In the genomic region with DNA sequence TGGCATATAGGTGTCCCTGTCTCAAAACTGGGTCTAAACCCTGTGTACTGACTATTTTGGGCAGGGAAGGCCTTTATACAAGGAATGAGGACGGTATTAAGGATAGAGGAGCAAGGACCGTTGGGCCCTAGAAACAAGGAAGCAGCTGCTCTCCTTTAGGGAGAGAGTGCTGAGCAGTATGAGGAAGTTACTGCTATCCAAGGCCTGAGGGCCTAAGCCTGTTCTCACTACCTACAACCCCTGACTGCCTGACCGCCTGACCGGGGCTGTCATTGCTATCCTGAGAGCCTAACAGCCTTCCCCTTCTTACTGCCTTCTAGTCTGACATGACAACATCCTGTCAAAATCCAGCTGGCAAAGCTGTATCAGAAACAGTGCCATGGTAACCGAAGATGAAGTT, we compare ENCODE assay signal across 27 mouse cellular contexts.
DNase-seq lines count a peak whose midpoint lies in the region; ATAC-seq lines count a peak whose summit lies in the region.
"Had no signal": no experiment of that assay in that cellular context is flagged by ENCODE, and none has a peak within 500 bp of the region (broad histone marks: within the 10 kb centered on the region; RNA-seq: fewer than 3 reads in every experiment).

No protein-coding gene starts in this region.

- 72% methylated on average over 5 of the region's 5 CpGs for WGBS in heart, embryonic 10.5 days

- H3K27ac ChIP-seq in heart, embryonic 10.5 days, result peak overlapping the region; percentile 36; the same call in 1 of the 2 replicates
- H3K27ac ChIP-seq: embryonic facial prominence, embryonic 13.5 days; forebrain, embryonic 10.5 days; forebrain, embryonic 15.5 days; heart, embryonic 15.5 days; hindbrain, embryonic 10.5 days; hindbrain, embryonic 15.5 days; kidney, embryonic 15.5 days; layer of hippocampus, adult 2 months; liver, embryonic 12.5 days; midbrain, embryonic 15.5 days had no signal

- peak; percentile 94 for ATAC-seq in granulocyte monocyte progenitor cell, adult 5-6 weeks (replicated peaks; ENCODE audit: poor library complexity, severe bottlenecking)
- ATAC-seq in neutrophil, adult 5-6 weeks (ENCODE audit: extremely low read depth, insufficient number of reproducible peaks, low FRiP score, poor library complexity, severe bottlenecking), result peak; percentile 58; the same call in 1 of the 2 replicates
- no peak for ATAC-seq in cerebellum, adult (ENCODE audit: insufficient number of reproducible peaks, low FRiP score, low TSS enrichment)
- ATAC-seq: forebrain, embryonic 15.5 days; inflammation-experienced regulatory T-cells, adult 6 months; midbrain, embryonic 15.5 days had no signal

- no peaks in the 10 kb centered on the region for H3K9me3 ChIP-seq in heart, embryonic 10.5 days
- H3K9me3 ChIP-seq: embryonic facial prominence, embryonic 13.5 days; forebrain, embryonic 10.5 days; forebrain, embryonic 15.5 days; heart, embryonic 15.5 days; hindbrain, embryonic 10.5 days; hindbrain, embryonic 15.5 days; kidney, embryonic 15.5 days; liver, embryonic 12.5 days; midbrain, embryonic 15.5 days had no signal

- DNase-seq in heart, embryonic 10.5 days (ENCODE audit: low spot score), result no peak
- DNase-seq in heart, postnatal 4 days, result no peak
- DNase-seq in MEL-GATA-1-ER (ENCODE audit: extremely low read depth, low read depth), result peak; percentile 62
- no peak for DNase-seq in lung, postnatal 10 days
- DNase-seq: adrenal gland, postnatal 10 days; cerebellum, adult 11-12 months; cerebellum, adult 9-11 months; kidney, adult 18-20 months; kidney, postnatal 36 days; liver, postnatal 0 days; lung, postnatal 4 days; thymus, adult 2 months; thymus, postnatal 36 days had no signal

- no peak overlapping the region for H3K4me3 ChIP-seq in heart, embryonic 10.5 days
- H3K4me3 ChIP-seq: embryonic facial prominence, embryonic 13.5 days; forebrain, embryonic 10.5 days; forebrain, embryonic 15.5 days; heart, embryonic 15.5 days; hindbrain, embryonic 10.5 days; hindbrain, embryonic 15.5 days; kidney, embryonic 15.5 days; layer of hippocampus, adult 2 months; liver, embryonic 12.5 days; midbrain, embryonic 15.5 days had no signal

- peaks cover 5% of the 10 kb centered on the region; the same call in 1 of the 2 replicates for H3K4me1 ChIP-seq in heart, embryonic 10.5 days
- H3K4me1 ChIP-seq: forebrain, embryonic 10.5 days; forebrain, embryonic 15.5 days; hindbrain, embryonic 10.5 days; hindbrain, embryonic 15.5 days; kidney, embryonic 15.5 days; midbrain, embryonic 15.5 days had no signal

- H3K36me3 ChIP-seq in heart, embryonic 10.5 days, result no peaks in the 10 kb centered on the region
- H3K36me3 ChIP-seq: embryonic facial prominence, embryonic 13.5 days; forebrain, embryonic 10.5 days; forebrain, embryonic 15.5 days; heart, embryonic 15.5 days; hindbrain, embryonic 10.5 days; hindbrain, embryonic 15.5 days; kidney, embryonic 15.5 days; liver, embryonic 12.5 days; midbrain, embryonic 15.5 days had no signal

- H3K27me3 ChIP-seq in heart, embryonic 10.5 days (ENCODE audit: insufficient read depth, poor library complexity, severe bottlenecking), result no peaks in the 10 kb centered on the region; the same call in 1 of the 2 replicates
- H3K27me3 ChIP-seq: forebrain, embryonic 15.5 days; heart, embryonic 15.5 days; hindbrain, embryonic 15.5 days; kidney, embryonic 15.5 days; liver, embryonic 12.5 days; midbrain, embryonic 15.5 days had no signal
